Mouse (Mus musculus) stomach, postnatal 0 days (tissue): ENCODE measurements around the gene Tbc1d16. TPM values are rescaled to one million over a fixed set of nuclear protein-coding genes. Genes with fewer than 3 reads are reported as not detected.

ENCODE experiments used
- ATAC-seq: fragments of 200-750 bp; cut with Nextera tagmentation; 2 replicates; pipeline ENCODE4 v1.8.0; 2017; ENCODE audit not compliant: low FRiP score, low TSS enrichment
- DNase-seq: peaks from one replicate; pipeline ENCODE4 v3.0.0-alpha.2; 2016; ENCODE audit warnings: low spot score
- H3K27ac ChIP-seq: fragments of 300-500 bp; sonication (generic); replicated peaks from 2 replicates; pipeline ENCODE4 v1.5.1; 2014; ENCODE audit warnings: mild to moderate bottlenecking, control low read depth
- H3K27me3 ChIP-seq: fragments of 300-500 bp; sonication (generic); 2 replicates; pipeline ENCODE4 v1.6.1; 2014; ENCODE audit warnings: low read length; ENCODE audit not compliant: control insufficient read depth, insufficient read depth
- H3K36me3 ChIP-seq: fragments of 300-500 bp; sonication (generic); 2 replicates; pipeline ENCODE4 v1.6.1; 2014; ENCODE audit warnings: low read length, mixed read lengths; ENCODE audit not compliant: control insufficient read depth, insufficient read depth
- H3K4me1 ChIP-seq: fragments of 300-500 bp; sonication (generic); replicated peaks from 2 replicates; pipeline ENCODE4 v1.6.1; 2014; ENCODE audit warnings: antibody characterized with exemption; ENCODE audit not compliant: control insufficient read depth, insufficient read depth
- H3K4me2 ChIP-seq: fragments of 300-500 bp; sonication (generic); replicated peaks from 2 replicates; pipeline ENCODE4 v1.6.1; 2014; ENCODE audit warnings: low read depth, mild to moderate bottlenecking, control low read depth, moderate library complexity
- H3K4me3 ChIP-seq: fragments of 300-500 bp; sonication (generic); 2 replicates; pipeline ENCODE4 v1.5.1; 2014; ENCODE audit warnings: low read depth, low read length, control low read depth
- H3K9ac ChIP-seq: fragments of 300-500 bp; sonication (generic); 2 replicates; pipeline ENCODE4 v1.6.1; 2014; ENCODE audit warnings: mild to moderate bottlenecking, low read length, control low read depth, mixed read lengths
- H3K9me3 ChIP-seq: fragments of 300-500 bp; sonication (generic); 2 replicates; pipeline ENCODE4 v1.6.1; 2016; ENCODE audit warnings: low read length; ENCODE audit not compliant: control insufficient read depth
- CTCF ChIP-seq: IDR thresholded peaks from 2 replicates; pipeline ENCODE4 v1.5.1; 2016; ENCODE audit warnings: antibody characterized with exemption, low read depth, mild to moderate bottlenecking, moderate library complexity
- EP300 ChIP-seq: optimal IDR thresholded peaks from 2 replicates; pipeline ENCODE3; 2016; ENCODE audit warnings: antibody characterized with exemption
- WGBS: fragments of 180-500 bp; shearing (Covaris S2); extraction: QIAGEN DNeasy Blood & Tissue Kit; methylation state at CpG from one replicate; pipeline ENCODE4 v1.1.7; 2014; 5-methylcytosine and 5-hydroxymethylcytosine counted together
- microRNA-seq: library from miRNA; unstranded; fragments of <30 nt; microRNA quantifications from one replicate; pipeline ENCODE4, GENCODE M21; 2016
- polyA plus RNA-seq: library from polyadenylated mRNA; unstranded; fragments of >200 nt; fragmentation: Nextera tagmentation; extraction: Ambion mirVana; gene quantifications from 2 replicates; pipeline ENCODE4 v1.2.1, GENCODE M21; 2015

The Tbc1d16 gene
- polyA plus RNA-seq, 1 experiment from 2014 or later, result 6.3 TPM

- no peak for TF ChIP-seq EP300
- no peak for TF ChIP-seq CTCF
- 75% methylated on average over 4 of the region's 4 CpGs for WGBS
- Histone ChIP-seq H3K9ac (no peak overlapping the region), H3K36me3 (no peaks in the 10 kb centered on the region), H3K4me2 (no peak overlapping the region), H3K4me1 (no peaks in the 10 kb centered on the region), H3K27ac (no peak overlapping the region), H3K27me3 (no peaks in the 10 kb centered on the region), H3K9me3 (no peaks in the 10 kb centered on the region), H3K4me3 (no peak overlapping the region)
- DNase-seq (no peak), ATAC-seq (no peak)
Measured at GRCm38 (mm10) chr11:119098202-119098601, 130.1 kb downstream of the Tbc1d16 start.

- Histone ChIP-seq H3K9ac (no peak overlapping the region), H3K4me3 (no peak overlapping the region), H3K4me1 (0 out of 2 replicates have a peak, but pooled peaks cover 2% of the 10 kb centered on the region), H3K27me3 (no peaks in the 10 kb centered on the region), H3K27ac (no peak overlapping the region), H3K4me2 (no peak overlapping the region), H3K36me3 (no peaks in the 10 kb centered on the region), H3K9me3 (no peaks in the 10 kb centered on the region)
- 38% methylated on average over 3 of the region's 3 CpGs for WGBS
- ATAC-seq (no peak), DNase-seq (no peak)
- TF ChIP-seq CTCF (no peak), EP300 (no peak)
Measured at GRCm38 (mm10) chr11:119095441-119095840, 132.9 kb downstream of the Tbc1d16 start.

- H3K9me3 ChIP-seq, result no peaks in the 10 kb centered on the region
- no peak overlapping the region for H3K9ac ChIP-seq
- ATAC-seq (no peak), DNase-seq (no peak)
- H3K4me3 ChIP-seq, result no peak overlapping the region
- 0 out of 2 replicates have a peak, but pooled peaks cover 4% of the 10 kb centered on the region for H3K4me1 ChIP-seq
- TF ChIP-seq CTCF (no peak), EP300 (no peak)
- H3K27ac ChIP-seq, result no peak overlapping the region
- H3K4me2 ChIP-seq, result no peak overlapping the region
- no peaks in the 10 kb centered on the region; the same call in 1 of the 2 replicates for H3K27me3 ChIP-seq
- no peaks in the 10 kb centered on the region for H3K36me3 ChIP-seq
- WGBS, result 47% methylated on average over 1 of the region's 1 CpGs
Measured at GRCm38 (mm10) chr11:119093322-119093721, 135.0 kb downstream of the Tbc1d16 start.

Small RNA genes lying within 50 kb of the gene (microRNA-seq; reads per million reads assigned to microRNA genes)
- not detected for gene Mir6934

Other genes with a start within 250 kb of the Tbc1d16 start
- not detected in 2 replicates for gene Enpp7, start 240.3 kb downstream of the Tbc1d16 start, polyA plus RNA-seq
- 5.1 and 5.3 TPM in 2 replicates for gene Cbx2, start 205.5 kb downstream of the Tbc1d16 start, polyA plus RNA-seq
- gene Cbx8, start 187.5 kb downstream of the Tbc1d16 start, polyA plus RNA-seq, result 4.6 and 5.1 TPM in 2 replicates
- 9.6 and 11.2 TPM in 2 replicates for gene Cbx4, start 142.3 kb downstream of the Tbc1d16 start, polyA plus RNA-seq
- gene Ccdc40, start 73 bp upstream of the Tbc1d16 start, polyA plus RNA-seq, result 0.92 and 1.2 TPM in 2 replicates
- 30.8 and 35.5 TPM in 2 replicates for gene Gaa, start 39.4 kb upstream of the Tbc1d16 start, polyA plus RNA-seq
- gene Eif4a3, start 71.6 kb upstream of the Tbc1d16 start, polyA plus RNA-seq, result 183 and 197 TPM in 2 replicates
- 1.8 and 1.9 TPM in 2 replicates for gene Card14, start 79.3 kb upstream of the Tbc1d16 start, polyA plus RNA-seq
- 6.7 and 7.7 TPM in 2 replicates for gene Sgsh, start 127.0 kb upstream of the Tbc1d16 start, polyA plus RNA-seq
- 3.6 and 4.7 TPM in 2 replicates for gene Slc26a11, start 127.1 kb upstream of the Tbc1d16 start, polyA plus RNA-seq
- gene Rnf213, start 164.6 kb upstream of the Tbc1d16 start, polyA plus RNA-seq, result 4.4 and 5.5 TPM in 2 replicates